Mouse (Mus musculus): ENCODE measurements around the gene Spag7. TPM values are rescaled to one million over a fixed set of nuclear protein-coding genes. Genes with fewer than 3 reads are reported as not detected.

Gene Spag7
- polyA plus RNA-seq, 1 experiment from 2014 or later, result 146 TPM

- peak; percentile 77 for ATAC-seq (replicated peaks; ENCODE audit: low FRiP score)
Measured at GRCm38 (mm10) chr11:70687601-70688199, 18.5 kb upstream of the Spag7 start, which contains the start of gene Camta2. Camta2 (minus strand) TSS chr11:70688105.

DNA sequence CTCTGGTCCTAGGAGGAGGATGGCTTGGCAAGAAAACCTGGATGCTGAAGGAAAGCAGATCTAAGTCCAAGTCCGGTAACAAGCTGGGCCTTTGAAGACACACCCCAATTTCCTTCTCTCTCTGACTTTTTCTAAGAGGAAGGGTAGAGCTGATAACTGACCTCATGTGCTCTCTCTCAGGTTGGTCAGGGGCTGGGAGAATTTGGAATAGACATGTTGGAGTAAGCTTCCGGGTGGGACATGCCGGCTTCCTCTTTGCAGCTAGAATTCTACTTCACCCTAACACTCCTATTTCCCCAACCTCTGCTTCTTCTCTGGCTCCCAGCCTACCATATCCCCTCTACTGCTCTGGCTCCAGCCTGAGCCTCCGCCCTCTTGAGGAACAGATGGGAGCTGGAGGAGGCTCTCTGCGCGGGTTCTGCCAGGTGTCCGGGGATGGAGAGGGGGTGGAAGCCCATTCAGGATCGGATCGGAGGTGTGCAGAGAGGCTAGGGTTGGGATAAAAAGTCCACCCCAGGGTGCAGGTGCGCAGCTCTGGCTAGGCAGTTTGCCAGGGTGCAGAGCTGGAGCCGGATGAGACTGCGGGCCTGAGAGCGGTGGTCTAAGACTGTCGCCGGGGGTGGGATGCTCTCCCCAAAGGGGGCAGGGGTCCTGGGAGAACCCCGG, 17.8 kb upstream of the Spag7 start:
- Histone ChIP-seq H3K9ac (ENCODE audit: low read depth, low read length) (peak overlapping the region; percentile 89), H3K4me1 (replicated peaks; ENCODE audit: control insufficient read depth, insufficient read depth, low read length) (peaks cover 16% of the 10 kb centered on the region), H3K27ac (ENCODE audit: low read depth, low read length) (peak overlapping the region; percentile 71), H3K4me2 (peak overlapping the region; percentile 94), H3K27me3 (replicated peaks; ENCODE audit: control insufficient read depth, insufficient read depth, low read length) (no peaks in the 10 kb centered on the region), H3K9me3 (ENCODE audit: control insufficient read depth, low read length) (no peaks in the 10 kb centered on the region), H3K36me3 (ENCODE audit: control insufficient read depth, insufficient read depth, low read length) (peaks cover 13% of the 10 kb centered on the region), H3K4me3 (ENCODE audit: low read depth, low read length) (peak overlapping the region; percentile 85)
- DNase-seq (ENCODE audit: low spot score) (peak; percentile 58), ATAC-seq (replicated peaks; ENCODE audit: low FRiP score) (peak; percentile 19)
- 3% methylated on average over 16 of the region's 16 CpGs for WGBS

More at GRCm38 (mm10) chr11:70687601-70688199, 18.5 kb upstream of the Spag7 start, which contains the start of gene Camta2:
- Histone ChIP-seq H3K9me3 (ENCODE audit: control insufficient read depth, low read length) (no peaks in the 10 kb centered on the region), H3K36me3 (ENCODE audit: control insufficient read depth, insufficient read depth, low read length) (peaks cover 10% of the 10 kb centered on the region), H3K4me1 (replicated peaks; ENCODE audit: control insufficient read depth, insufficient read depth, low read length) (peaks cover 11% of the 10 kb centered on the region; the same call in 1 of the 2 replicates), H3K9ac (ENCODE audit: low read depth, low read length) (peak within 1 kb of the TSS; percentile 89), H3K4me3 (ENCODE audit: low read depth, low read length) (peak within 1 kb of the TSS; percentile 85), H3K27ac (ENCODE audit: low read depth, low read length) (peak within 1 kb of the TSS; percentile 71), H3K4me2 (peak within 1 kb of the TSS; percentile 94), H3K27me3 (replicated peaks; ENCODE audit: control insufficient read depth, insufficient read depth, low read length) (no peaks in the 10 kb centered on the region)
- WGBS, result under 1% methylated on average over 52 of the region's 55 CpGs
- DNase-seq (ENCODE audit: low spot score), result peak; percentile 89

- WGBS, result 80% methylated on average over 5 of the region's 5 CpGs
- Histone ChIP-seq H3K4me1 (replicated peaks; ENCODE audit: control insufficient read depth, insufficient read depth, low read length) (peaks cover 18% of the 10 kb centered on the region), H3K27ac (ENCODE audit: low read depth, low read length) (no peak overlapping the region), H3K9me3 (ENCODE audit: control insufficient read depth, low read length) (no peaks in the 10 kb centered on the region), H3K9ac (ENCODE audit: low read depth, low read length) (no peak overlapping the region), H3K27me3 (replicated peaks; ENCODE audit: control insufficient read depth, insufficient read depth, low read length) (no peaks in the 10 kb centered on the region), H3K4me2 (no peak overlapping the region), H3K36me3 (ENCODE audit: control insufficient read depth, insufficient read depth, low read length) (peaks cover 25% of the 10 kb centered on the region), H3K4me3 (ENCODE audit: low read depth, low read length) (no peak overlapping the region)
- no peak for DNase-seq (ENCODE audit: low spot score)
- ATAC-seq (replicated peaks; ENCODE audit: low FRiP score), result no peak
Measured at GRCm38 (mm10) chr11:70683640-70684039, 14.4 kb upstream of the Spag7 start.

GRCm38 (mm10) chr11:70681897-70682581, 12.8 kb upstream of the Spag7 start:
- H3K9me3 ChIP-seq (ENCODE audit: control insufficient read depth, low read length), result no peaks in the 10 kb centered on the region
- H3K27me3 ChIP-seq (replicated peaks; ENCODE audit: control insufficient read depth, insufficient read depth, low read length), result no peaks in the 10 kb centered on the region
- no peak overlapping the region; the same call in 1 of the 2 replicates for H3K9ac ChIP-seq (ENCODE audit: low read depth, low read length)
- peaks cover 26% of the 10 kb centered on the region for H3K36me3 ChIP-seq (ENCODE audit: control insufficient read depth, insufficient read depth, low read length)
- ATAC-seq (replicated peaks; ENCODE audit: low FRiP score) (peak; percentile 51; the same call in 1 of the 2 replicates), DNase-seq (ENCODE audit: low spot score) (no peak)
- peak overlapping the region; percentile 30; the same call in 1 of the 2 replicates for H3K4me2 ChIP-seq
- H3K27ac ChIP-seq (ENCODE audit: low read depth, low read length), result 0 out of 2 replicates have a peak overlapping the region, but pooled peaks have one; percentile 46
- WGBS, result 36% methylated on average over 11 of the region's 11 CpGs
- H3K4me1 ChIP-seq (replicated peaks; ENCODE audit: control insufficient read depth, insufficient read depth, low read length), result peaks cover 16% of the 10 kb centered on the region
- H3K4me3 ChIP-seq (ENCODE audit: low read depth, low read length), result no peak overlapping the region

- peaks cover 28% of the 10 kb centered on the region for H3K36me3 ChIP-seq (ENCODE audit: control insufficient read depth, insufficient read depth, low read length)
- H3K27me3 ChIP-seq (replicated peaks; ENCODE audit: control insufficient read depth, insufficient read depth, low read length), result no peaks in the 10 kb centered on the region
- H3K27ac ChIP-seq (ENCODE audit: low read depth, low read length), result no peak overlapping the region
- H3K9me3 ChIP-seq (ENCODE audit: control insufficient read depth, low read length), result no peaks in the 10 kb centered on the region
- no peak for DNase-seq (ENCODE audit: low spot score)
- ATAC-seq (replicated peaks; ENCODE audit: low FRiP score), result no peak
- H3K4me3 ChIP-seq (ENCODE audit: low read depth, low read length), result no peak overlapping the region
- WGBS, result 70% methylated on average over 12 of the region's 12 CpGs
- H3K4me2 ChIP-seq, result no peak overlapping the region
- H3K9ac ChIP-seq (ENCODE audit: low read depth, low read length), result no peak overlapping the region
- peaks cover 13% of the 10 kb centered on the region for H3K4me1 ChIP-seq (replicated peaks; ENCODE audit: control insufficient read depth, insufficient read depth, low read length)
Measured at GRCm38 (mm10) chr11:70681170-70681569, 12.0 kb upstream of the Spag7 start.

GRCm38 (mm10) chr11:70679894-70680293, 10.7 kb upstream of the Spag7 start:
- Histone ChIP-seq H3K9me3 (ENCODE audit: control insufficient read depth, low read length) (no peaks in the 10 kb centered on the region), H3K4me1 (replicated peaks; ENCODE audit: control insufficient read depth, insufficient read depth, low read length) (peaks cover 13% of the 10 kb centered on the region), H3K27ac (ENCODE audit: low read depth, low read length) (no peak overlapping the region), H3K9ac (ENCODE audit: low read depth, low read length) (no peak overlapping the region), H3K36me3 (ENCODE audit: control insufficient read depth, insufficient read depth, low read length) (peaks cover 25% of the 10 kb centered on the region), H3K4me3 (ENCODE audit: low read depth, low read length) (no peak overlapping the region), H3K4me2 (no peak overlapping the region), H3K27me3 (replicated peaks; ENCODE audit: control insufficient read depth, insufficient read depth, low read length) (no peaks in the 10 kb centered on the region)
- ATAC-seq (replicated peaks; ENCODE audit: low FRiP score) (no peak), DNase-seq (ENCODE audit: low spot score) (no peak)
- 57% methylated on average over 8 of the region's 8 CpGs for WGBS

DNA sequence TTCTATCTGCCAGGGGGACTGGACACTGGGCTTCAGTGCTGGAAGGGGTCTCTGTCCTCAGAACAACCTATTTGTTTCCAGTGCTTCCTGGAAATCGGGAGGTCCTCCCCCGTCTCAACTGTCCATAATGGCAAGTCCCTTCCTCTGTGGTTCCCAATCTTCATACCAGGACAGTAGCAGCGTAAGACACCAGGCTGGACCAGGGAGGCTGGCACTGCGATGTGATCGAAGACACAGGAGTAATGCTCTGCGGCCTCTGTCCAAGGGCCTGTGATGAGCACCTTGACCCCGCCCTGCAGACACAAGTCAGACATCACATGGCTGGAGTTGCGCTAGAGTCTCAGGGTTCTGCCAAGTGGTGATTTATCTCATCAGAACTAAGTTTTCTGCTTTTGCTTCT, 10.1 kb upstream of the Spag7 start:
- no peak for DNase-seq (ENCODE audit: low spot score)
- no peak for ATAC-seq (replicated peaks; ENCODE audit: low FRiP score)
- Histone ChIP-seq H3K9ac (ENCODE audit: low read depth, low read length) (no peak overlapping the region), H3K4me1 (replicated peaks; ENCODE audit: control insufficient read depth, insufficient read depth, low read length) (peaks cover 13% of the 10 kb centered on the region), H3K4me2 (no peak overlapping the region; the same call in 1 of the 2 replicates), H3K36me3 (ENCODE audit: control insufficient read depth, insufficient read depth, low read length) (peaks cover 26% of the 10 kb centered on the region), H3K4me3 (ENCODE audit: low read depth, low read length) (no peak overlapping the region), H3K9me3 (ENCODE audit: control insufficient read depth, low read length) (no peaks in the 10 kb centered on the region), H3K27ac (ENCODE audit: low read depth, low read length) (no peak overlapping the region), H3K27me3 (replicated peaks; ENCODE audit: control insufficient read depth, insufficient read depth, low read length) (no peaks in the 10 kb centered on the region)
- WGBS, result 91% methylated on average over 8 of the region's 8 CpGs

DNA sequence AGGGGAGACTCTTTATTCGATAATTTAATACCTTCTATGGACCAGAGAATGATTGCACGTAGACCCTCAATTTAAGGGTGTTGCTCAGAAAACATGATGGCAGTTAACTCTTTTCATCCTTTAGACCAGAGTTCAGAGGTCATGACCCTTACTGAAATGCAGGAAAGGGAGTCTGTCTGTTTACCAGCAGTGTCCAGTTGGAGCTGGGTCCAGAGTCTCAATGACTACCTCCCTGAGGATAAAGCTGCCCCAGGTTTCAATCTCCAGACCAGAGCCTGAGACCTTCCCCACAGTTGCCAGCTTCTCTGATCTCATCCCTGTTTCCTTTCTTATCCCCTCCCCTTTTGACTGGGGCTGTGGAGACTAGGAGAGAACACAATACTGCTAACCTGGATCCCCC, 9.4 kb upstream of the Spag7 start:
- Histone ChIP-seq H3K9me3 (ENCODE audit: control insufficient read depth, low read length) (no peaks in the 10 kb centered on the region), H3K4me3 (ENCODE audit: low read depth, low read length) (no peak overlapping the region), H3K4me2 (no peak overlapping the region; the same call in 1 of the 2 replicates), H3K27me3 (replicated peaks; ENCODE audit: control insufficient read depth, insufficient read depth, low read length) (no peaks in the 10 kb centered on the region), H3K36me3 (ENCODE audit: control insufficient read depth, insufficient read depth, low read length) (peaks cover 24% of the 10 kb centered on the region), H3K27ac (ENCODE audit: low read depth, low read length) (peak overlapping the region; percentile 49), H3K9ac (ENCODE audit: low read depth, low read length) (no peak overlapping the region), H3K4me1 (replicated peaks; ENCODE audit: control insufficient read depth, insufficient read depth, low read length) (peaks cover 13% of the 10 kb centered on the region)
- ATAC-seq (replicated peaks; ENCODE audit: low FRiP score), result no peak; the same call in 1 of the 2 replicates
- 79% methylated on average over 2 of the region's 2 CpGs for WGBS
- no peak for DNase-seq (ENCODE audit: low spot score)
